8 mouse cellular contexts compared by ENCODE assay signal in the genomic region with DNA sequence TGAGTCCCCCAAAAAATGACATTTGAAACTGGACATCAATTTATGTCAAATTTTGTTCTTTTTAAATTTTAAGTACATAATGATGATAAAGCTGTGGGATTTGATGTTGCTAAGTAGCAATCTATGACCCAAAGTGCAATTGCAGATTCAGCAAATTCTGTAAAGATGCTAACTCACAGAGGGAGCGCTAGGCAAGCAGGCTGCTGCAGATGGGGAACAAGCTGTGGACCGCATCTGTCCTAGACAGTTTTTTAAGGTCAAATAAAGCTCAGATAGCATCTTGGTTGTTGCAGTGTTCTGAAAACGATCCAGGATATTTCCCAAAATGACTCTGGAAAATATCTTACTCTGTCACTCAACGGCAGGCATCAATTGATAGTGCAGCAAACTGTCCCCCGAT. TPM values are rescaled to one million over a fixed set of nuclear protein-coding genes. Genes with fewer than 3 reads are reported as not detected.
DNase-seq lines count a peak whose midpoint lies in the region; ATAC-seq lines count a peak whose summit lies in the region.

No protein-coding gene starts in this region.

- no peak overlapping the region for H3K27ac ChIP-seq in embryonic facial prominence, embryonic 12.5 days
- H3K27ac ChIP-seq in neural tube, embryonic 13.5 days (replicated peaks), result peak overlapping the region; percentile 99

- peak; percentile 8 for DNase-seq in 3134 (ENCODE audit: extremely low read depth, insufficient read length, low spot score)
- peak; percentile 33 for DNase-seq in layer of hippocampus, postnatal 10 days (ENCODE audit: low spot score in 2 of 2)
- DNase-seq in yolk sac, embryonic 10.5 days (ENCODE audit: low spot score), result no peak
- no peak for DNase-seq in spleen, postnatal 14 days (ENCODE audit: low spot score in 2 of 2)

- no peaks in the 10 kb centered on the region for H3K9me3 ChIP-seq in erythroblast, embryonic 14.5 days (ENCODE audit: control insufficient read depth, low read length)
- no peaks in the 10 kb centered on the region for H3K9me3 ChIP-seq in embryonic facial prominence, embryonic 12.5 days
- no peaks in the 10 kb centered on the region for H3K9me3 ChIP-seq in neural tube, embryonic 13.5 days

- peak overlapping the region; percentile 69; the same call in 1 of the 2 replicates for H3K4me2 ChIP-seq in embryonic facial prominence, embryonic 12.5 days (replicated peaks)
- peak overlapping the region; percentile 80 for H3K4me2 ChIP-seq in neural tube, embryonic 13.5 days

- no peaks in the 10 kb centered on the region for H3K27me3 ChIP-seq in erythroblast, embryonic 14.5 days (ENCODE audit: control insufficient read depth)
- no peaks in the 10 kb centered on the region for H3K27me3 ChIP-seq in embryonic facial prominence, embryonic 12.5 days
- no peaks in the 10 kb centered on the region for H3K27me3 ChIP-seq in neural tube, embryonic 13.5 days

- H3K4me3 ChIP-seq in erythroblast, embryonic 14.5 days (replicated peaks), result peak overlapping the region; percentile 95
- H3K4me3 ChIP-seq in embryonic facial prominence, embryonic 12.5 days, result no peak overlapping the region
- peak overlapping the region; percentile 72 for H3K4me3 ChIP-seq in neural tube, embryonic 13.5 days

- no peak for ATAC-seq in erythroblast, adult 5-6 weeks (replicated peaks; ENCODE audit: low FRiP score, poor library complexity, severe bottlenecking)
- no peak for ATAC-seq in embryonic facial prominence, embryonic 12.5 days (ENCODE audit: insufficient number of reproducible peaks, insufficient read depth, low FRiP score, low TSS enrichment)
- ATAC-seq in neural tube, embryonic 13.5 days (ENCODE audit: low read depth), result no peak

- H3K9ac ChIP-seq in embryonic facial prominence, embryonic 12.5 days, result no peak overlapping the region
- peak overlapping the region; percentile 36; the same call in 1 of the 2 replicates for H3K9ac ChIP-seq in neural tube, embryonic 13.5 days

- peaks cover 32% of the 10 kb centered on the region for H3K4me1 ChIP-seq in erythroblast, embryonic 14.5 days (ENCODE audit: control insufficient read depth)
- peaks cover 9% of the 10 kb centered on the region for H3K4me1 ChIP-seq in embryonic facial prominence, embryonic 12.5 days
- peaks cover 29% of the 10 kb centered on the region for H3K4me1 ChIP-seq in neural tube, embryonic 13.5 days (replicated peaks)

- WGBS in embryonic facial prominence, embryonic 12.5 days, result 63% methylated on average over 5 of the region's 5 CpGs
- WGBS in neural tube, embryonic 13.5 days, result 59% methylated on average over 5 of the region's 5 CpGs

- H3K36me3 ChIP-seq in erythroblast, embryonic 14.5 days (ENCODE audit: control insufficient read depth), result peaks cover 13% of the 10 kb centered on the region
- no peaks in the 10 kb centered on the region for H3K36me3 ChIP-seq in embryonic facial prominence, embryonic 12.5 days
- H3K36me3 ChIP-seq in neural tube, embryonic 13.5 days, result no peaks in the 10 kb centered on the region

RNA-seq across cellular contexts. Expression of gene Rtn3, which starts 1.0 kb away (rescaled TPM):
- 3.8 and 4.2 TPM in 2 replicates for polyA plus RNA-seq in erythroblast, embryonic 14.5 days (2012)
- total RNA-seq in erythroblast, adult 5-6 weeks (2015; ENCODE audit: low replicate concordance), result 85.3 and 86.7 TPM in 2 replicates
- 29.4 and 35.0 TPM in 2 replicates for total RNA-seq in erythroblast, adult 5-6 weeks (2017; ENCODE audit: low replicate concordance)
- 143 TPM in 2 replicates for polyA plus RNA-seq in embryonic facial prominence, embryonic 12.5 days (2016; fragmentation: Nextera tagmentation; extraction: Ambion mirVana)
- total RNA-seq in layer of hippocampus, postnatal 10 days (2021), result 100 to 1,000 TPM; 769 to 828 TPM
- 518 and 529 TPM in 2 replicates for polyA plus RNA-seq in neural tube, embryonic 13.5 days (2015; fragmentation: Nextera tagmentation; extraction: Ambion mirVana)

RNA-seq across cellular contexts. Expression of gene Atl3, which starts 9.8 kb away (rescaled TPM):
- 0.11 and 0.12 TPM in 2 replicates for polyA plus RNA-seq in erythroblast, embryonic 14.5 days (2012)
- total RNA-seq in erythroblast, adult 5-6 weeks (2015; ENCODE audit: low replicate concordance), result 16.9 and 17.3 TPM in 2 replicates
- 21.1 and 25.5 TPM in 2 replicates for total RNA-seq in erythroblast, adult 5-6 weeks (2017; ENCODE audit: low replicate concordance)
- 12.0 and 12.9 TPM in 2 replicates for polyA plus RNA-seq in embryonic facial prominence, embryonic 12.5 days (2016; fragmentation: Nextera tagmentation; extraction: Ambion mirVana)
- 10 to 100 TPM; 21.8 to 22.4 TPM for total RNA-seq in layer of hippocampus, postnatal 10 days (2021)
- 6.8 and 6.9 TPM in 2 replicates for polyA plus RNA-seq in neural tube, embryonic 13.5 days (2015; fragmentation: Nextera tagmentation; extraction: Ambion mirVana)

Comparison
In these comparisons a context has a peak if more than half of its experiments do, and no peak if none do; other contexts are left out.
1. DNase-seq: peak in 3134 (single experiment) and layer of hippocampus, postnatal 10 days (2 of 2); none in yolk sac, embryonic 10.5 days (single experiment) and spleen, postnatal 14 days (0 of 2).
2. RNA of gene Rtn3, which starts 1.0 kb away (polyA plus RNA-seq): 518 to 529 TPM in neural tube, embryonic 13.5 days and 143 TPM in embryonic facial prominence, embryonic 12.5 days; 3.8 to 4.2 TPM in erythroblast, embryonic 14.5 days; every median in the first group is over 10 times any median in the second.